Mouse (Mus musculus) stomach, embryonic 15.5 days (tissue): ENCODE data around the gene Grin2a. TPM values are rescaled to one million over a fixed set of nuclear protein-coding genes. Genes with fewer than 3 reads are reported as not detected.

ENCODE experiments used
- ATAC-seq: fragments of 200-750 bp; cut with Nextera tagmentation; 2 replicates; pipeline ENCODE4 v1.8.0; 2017; ENCODE audit warnings: low read depth, moderate number of reproducible peaks, moderate TSS enrichment; ENCODE audit not compliant: insufficient read depth, low FRiP score
- H3K27ac ChIP-seq: fragments of 300-500 bp; sonication (generic); 2 replicates; pipeline ENCODE4 v1.5.1; 2015; ENCODE audit warnings: mild to moderate bottlenecking, inconsistent platforms
- H3K27me3 ChIP-seq: fragments of 300-500 bp; sonication (generic); replicated peaks from 2 replicates; pipeline ENCODE4 v1.6.1; 2015; ENCODE audit warnings: inconsistent platforms
- H3K36me3 ChIP-seq: fragments of 300-500 bp; sonication (generic); 2 replicates; pipeline ENCODE4 v1.6.1; 2015; ENCODE audit warnings: inconsistent platforms
- H3K4me1 ChIP-seq: fragments of 300-500 bp; sonication (generic); 2 replicates; pipeline ENCODE4 v1.6.1; 2015; ENCODE audit warnings: inconsistent platforms
- H3K4me2 ChIP-seq: fragments of 300-500 bp; sonication (generic); 2 replicates; pipeline ENCODE4 v1.6.1; 2015; ENCODE audit warnings: mild to moderate bottlenecking, inconsistent platforms
- H3K4me3 ChIP-seq: fragments of 300-500 bp; sonication (generic); replicated peaks from 2 replicates; pipeline ENCODE4 v1.5.1; 2015; ENCODE audit warnings: inconsistent platforms
- H3K9ac ChIP-seq: fragments of 300-500 bp; sonication (generic); 2 replicates; pipeline ENCODE4 v1.6.1; 2015; ENCODE audit warnings: inconsistent platforms
- H3K9me3 ChIP-seq: fragments of 300-500 bp; sonication (generic); 2 replicates; pipeline ENCODE4 v1.6.1; 2016; ENCODE audit warnings: inconsistent platforms
- whole genome bisulfite sequencing: fragments of 180-500 bp; shearing (Covaris S2); methylation state at CpG from one replicate; pipeline ENCODE4 v1.1.7; 2015; 5-methylcytosine and 5-hydroxymethylcytosine counted together
- polyA plus RNA-seq: library from polyadenylated mRNA; unstranded; fragments of >200 nt; fragmentation: Nextera tagmentation; extraction: Ambion mirVana; gene quantifications from 2 replicates; pipeline ENCODE4 v1.2.1, GENCODE M21; 2015

The Grin2a gene
- polyA plus RNA-seq, 1 experiment from 2014 or later: 0.80 TPM

- Histone ChIP-seq H3K27me3 (no peaks in the 10 kb centered on the region), H3K4me1 (no peaks in the 10 kb centered on the region), H3K4me3 (no peak overlapping the region), H3K9me3 (no peaks in the 10 kb centered on the region), H3K9ac (no peak overlapping the region), H3K36me3 (no peaks in the 10 kb centered on the region), H3K4me2 (no peak overlapping the region), H3K27ac (no peak overlapping the region)
- WGBS: 82% methylated on average over 2 of the region's 2 CpGs
- ATAC-seq: no peak
Measured at GRCm38 (mm10) chr16:9602579-9602978, 392.8 kb downstream of the Grin2a start.

- Histone ChIP-seq H3K4me1 (no peaks in the 10 kb centered on the region), H3K36me3 (no peaks in the 10 kb centered on the region), H3K9me3 (no peaks in the 10 kb centered on the region), H3K27ac (no peak overlapping the region), H3K9ac (no peak overlapping the region), H3K4me3 (no peak overlapping the region), H3K4me2 (no peak overlapping the region), H3K27me3 (no peaks in the 10 kb centered on the region)
- 66% methylated on average over 2 of the region's 2 CpGs for whole genome bisulfite sequencing
- no peak for ATAC-seq
Measured at GRCm38 (mm10) chr16:9589176-9589575, 406.2 kb downstream of the Grin2a start.

GRCm38 (mm10) chr16:9588431-9588830, 406.9 kb downstream of the Grin2a start:
- no peaks in the 10 kb centered on the region for H3K36me3 ChIP-seq
- H3K27ac ChIP-seq: no peak overlapping the region
- H3K4me3 ChIP-seq: no peak overlapping the region
- no peaks in the 10 kb centered on the region for H3K9me3 ChIP-seq
- no peak for ATAC-seq
- no peaks in the 10 kb centered on the region for H3K4me1 ChIP-seq
- H3K27me3 ChIP-seq: no peaks in the 10 kb centered on the region
- WGBS: 54% methylated on average over 3 of the region's 3 CpGs
- H3K4me2 ChIP-seq: no peak overlapping the region
- H3K9ac ChIP-seq: no peak overlapping the region

GRCm38 (mm10) chr16:9583981-9584380, 411.4 kb downstream of the Grin2a start:
- H3K9ac ChIP-seq: no peak overlapping the region
- ATAC-seq: no peak
- no peak overlapping the region for H3K27ac ChIP-seq
- no peaks in the 10 kb centered on the region for H3K36me3 ChIP-seq
- H3K4me3 ChIP-seq: no peak overlapping the region
- no peaks in the 10 kb centered on the region for H3K27me3 ChIP-seq
- H3K4me2 ChIP-seq: no peak overlapping the region
- WGBS: 75% methylated on average over 2 of the region's 2 CpGs
- no peaks in the 10 kb centered on the region for H3K9me3 ChIP-seq
- no peaks in the 10 kb centered on the region for H3K4me1 ChIP-seq

GRCm38 (mm10) chr16:9571793-9572192, 423.6 kb downstream of the Grin2a start:
- no peak for ATAC-seq
- Histone ChIP-seq H3K36me3 (no peaks in the 10 kb centered on the region), H3K27me3 (no peaks in the 10 kb centered on the region), H3K9me3 (no peaks in the 10 kb centered on the region), H3K4me1 (no peaks in the 10 kb centered on the region), H3K4me2 (no peak overlapping the region), H3K9ac (no peak overlapping the region), H3K4me3 (no peak overlapping the region), H3K27ac (no peak overlapping the region)
- WGBS: 27% methylated on average over 1 of the region's 1 CpGs

- Histone ChIP-seq H3K4me2 (no peak overlapping the region), H3K27ac (no peak overlapping the region), H3K36me3 (no peaks in the 10 kb centered on the region), H3K9ac (no peak overlapping the region), H3K4me1 (no peaks in the 10 kb centered on the region), H3K9me3 (no peaks in the 10 kb centered on the region), H3K27me3 (no peaks in the 10 kb centered on the region), H3K4me3 (no peak overlapping the region)
- WGBS: 32% methylated on average over 2 of the region's 2 CpGs
- no peak for ATAC-seq
Measured at GRCm38 (mm10) chr16:9567286-9567685, 428.1 kb downstream of the Grin2a start.

- H3K4me3 ChIP-seq: no peak overlapping the region
- H3K9ac ChIP-seq: no peak overlapping the region
- H3K4me2 ChIP-seq: no peak overlapping the region
- H3K9me3 ChIP-seq: no peaks in the 10 kb centered on the region
- H3K27ac ChIP-seq: no peak overlapping the region
- WGBS: 24% methylated on average over 1 of the region's 1 CpGs
- H3K27me3 ChIP-seq: no peaks in the 10 kb centered on the region
- no peaks in the 10 kb centered on the region for H3K4me1 ChIP-seq
- no peak for ATAC-seq
- H3K36me3 ChIP-seq: no peaks in the 10 kb centered on the region
Measured at GRCm38 (mm10) chr16:9561816-9562215, 433.5 kb downstream of the Grin2a start.

- H3K4me3 ChIP-seq: no peak overlapping the region
- WGBS: 87% methylated on average over 5 of the region's 5 CpGs
- H3K27me3 ChIP-seq: no peaks in the 10 kb centered on the region
- H3K9me3 ChIP-seq: no peaks in the 10 kb centered on the region
- H3K9ac ChIP-seq: no peak overlapping the region
- no peak for ATAC-seq
- no peaks in the 10 kb centered on the region for H3K36me3 ChIP-seq
- no peaks in the 10 kb centered on the region for H3K4me1 ChIP-seq
- H3K27ac ChIP-seq: no peak overlapping the region
- H3K4me2 ChIP-seq: no peak overlapping the region
Measured at GRCm38 (mm10) chr16:9535196-9535595, 460.2 kb downstream of the Grin2a start.

- H3K4me1 ChIP-seq: no peaks in the 10 kb centered on the region
- no peak overlapping the region for H3K4me2 ChIP-seq
- H3K27me3 ChIP-seq: no peaks in the 10 kb centered on the region
- ATAC-seq: no peak
- WGBS: 64% methylated on average over 9 of the region's 9 CpGs
- H3K9me3 ChIP-seq: no peaks in the 10 kb centered on the region
- H3K36me3 ChIP-seq: no peaks in the 10 kb centered on the region
- H3K9ac ChIP-seq: no peak overlapping the region
- H3K27ac ChIP-seq: no peak overlapping the region
- no peak overlapping the region for H3K4me3 ChIP-seq
Measured at GRCm38 (mm10) chr16:9533564-9534332, 461.6 kb downstream of the Grin2a start.

- no peaks in the 10 kb centered on the region for H3K27me3 ChIP-seq
- H3K4me2 ChIP-seq: no peak overlapping the region
- no peak overlapping the region for H3K4me3 ChIP-seq
- no peak overlapping the region for H3K27ac ChIP-seq
- no peak for ATAC-seq
- no peaks in the 10 kb centered on the region for H3K36me3 ChIP-seq
- H3K4me1 ChIP-seq: no peaks in the 10 kb centered on the region
- 64% methylated on average over 6 of the region's 6 CpGs for WGBS
- no peaks in the 10 kb centered on the region for H3K9me3 ChIP-seq
- H3K9ac ChIP-seq: no peak overlapping the region
Measured at GRCm38 (mm10) chr16:9532843-9533532, 462.4 kb downstream of the Grin2a start.

GRCm38 (mm10) chr16:9527214-9527613, 468.1 kb downstream of the Grin2a start:
- Histone ChIP-seq H3K36me3 (no peaks in the 10 kb centered on the region), H3K4me1 (no peaks in the 10 kb centered on the region), H3K9me3 (no peaks in the 10 kb centered on the region), H3K9ac (no peak overlapping the region), H3K4me2 (no peak overlapping the region), H3K4me3 (no peak overlapping the region), H3K27me3 (no peaks in the 10 kb centered on the region), H3K27ac (no peak overlapping the region)
- 54% methylated on average over 5 of the region's 5 CpGs for WGBS
- ATAC-seq: no peak

GRCm38 (mm10) chr16:9523314-9523713, 472.0 kb downstream of the Grin2a start:
- no peak for ATAC-seq
- H3K27me3 ChIP-seq: no peaks in the 10 kb centered on the region
- H3K4me1 ChIP-seq: no peaks in the 10 kb centered on the region
- H3K9ac ChIP-seq: no peak overlapping the region
- H3K4me3 ChIP-seq: no peak overlapping the region
- H3K4me2 ChIP-seq: no peak overlapping the region
- H3K9me3 ChIP-seq: no peaks in the 10 kb centered on the region
- no peak overlapping the region for H3K27ac ChIP-seq
- no peaks in the 10 kb centered on the region for H3K36me3 ChIP-seq
